Mouse (Mus musculus) MEL (cell line): ENCODE measurements around the gene Arrb2. TPM values are rescaled to one million over a fixed set of nuclear protein-coding genes. Genes with fewer than 3 reads are reported as not detected.

Experiments used
- DNase-seq: peaks from one replicate; pipeline ENCODE4 v3.0.0; 2011; ENCODE audit warnings: low read depth, low spot score
- H3K27ac ChIP-seq: 2 replicates; pipeline ENCODE4 v1.5.1; 2012; ENCODE audit warnings: low read depth, mild to moderate bottlenecking, control low read depth, low read length, moderate library complexity; ENCODE audit not compliant: control insufficient read depth
- H3K27me3 ChIP-seq, 2 experiments: fragments of 150-350 bp in 1 of 2; sonication (generic) in 1 of 2; 2 replicates each; pipeline ENCODE4 v1.6.1; 2012; ENCODE audit warnings: low read length in 2 of 2, mild to moderate bottlenecking in 2 of 2, improper control_type of control experiment in 1 of 2, moderate library complexity in 1 of 2; ENCODE audit not compliant: insufficient read depth in 2 of 2, control insufficient read depth in 1 of 2
- H3K36me3 ChIP-seq, 2 experiments: 2 replicates each; pipeline ENCODE4 v1.6.1; 2012 to 2014; ENCODE audit warnings: low read length in 2 of 2, improper control_type of control experiment in 1 of 2, inconsistent platforms in 1 of 2, mild to moderate bottlenecking in 1 of 2; ENCODE audit not compliant: insufficient read depth in 2 of 2, control insufficient read depth in 1 of 2
- H3K4me1 ChIP-seq, 2 experiments: fragments of 150-350 bp in 1 of 2; sonication (generic) in 1 of 2; 2 replicates each; pipeline ENCODE4 v1.6.1; 2012; ENCODE audit warnings: low read length in 2 of 2, improper control_type of control experiment in 1 of 2, mild to moderate bottlenecking in 1 of 2; ENCODE audit not compliant: insufficient read depth in 2 of 2, control insufficient read depth in 1 of 2
- H3K4me3 ChIP-seq, 2 experiments: fragments of 150-350 bp in 1 of 2; sonication (generic) in 1 of 2; 2 replicates each; pipeline ENCODE4 v1.5.1; 2012; ENCODE audit warnings: low read depth in 2 of 2, low read length in 2 of 2, mild to moderate bottlenecking in 2 of 2, moderate library complexity in 2 of 2, control low read depth in 1 of 2, improper control_type of control experiment in 1 of 2; ENCODE audit not compliant: control insufficient read depth in 1 of 2, insufficient read depth in 1 of 2
- H3K79me2 ChIP-seq: 2 replicates; pipeline ENCODE4 v1.6.1; 2012; ENCODE audit warnings: mild to moderate bottlenecking, low read length, moderate library complexity; ENCODE audit not compliant: control insufficient read depth, poor library complexity, insufficient read depth
- H3K9ac ChIP-seq: 2 replicates; pipeline ENCODE4 v1.6.1; 2012; ENCODE audit warnings: low read depth, mild to moderate bottlenecking, control low read depth, low read length, moderate library complexity; ENCODE audit not compliant: control insufficient read depth, poor library complexity, severe bottlenecking
- H3K9me3 ChIP-seq: fragments of 150-350 bp; sonication (generic); replicated peaks from 2 replicates; pipeline ENCODE4 v1.6.1; 2012; ENCODE audit warnings: mild to moderate bottlenecking, low read length, improper control_type of control experiment, moderate library complexity; ENCODE audit not compliant: insufficient read depth
- BHLHE40 ChIP-seq: IDR thresholded peaks from 2 replicates; pipeline ENCODE4 v1.6.1; 2012; ENCODE audit warnings: low read depth, mild to moderate bottlenecking, inconsistent platforms, low read length, improper control_type of control experiment, borderline replicate concordance
- CHD1 ChIP-seq: IDR thresholded peaks from 2 replicates; pipeline ENCODE4 v1.6.1; 2012; ENCODE audit warnings: low read depth, mild to moderate bottlenecking, inconsistent platforms, low read length, improper control_type of control experiment
- CHD2 ChIP-seq: IDR thresholded peaks from 2 replicates; pipeline ENCODE4 v1.6.1; 2011; ENCODE audit warnings: low read length, improper control_type of control experiment
- CTCF ChIP-seq, 3 experiments: IDR thresholded peaks in 2 of 3; conservative IDR thresholded peaks in 1 of 3; 2 replicates each; pipeline ENCODE4 v1.5.1; 2011 to 2012; ENCODE audit warnings: low read length in 3 of 3, low read depth in 2 of 3, mild to moderate bottlenecking in 2 of 3, improper control_type of control experiment in 1 of 3, inconsistent platforms in 1 of 3, mixed read lengths in 1 of 3, moderate library complexity in 1 of 3; ENCODE audit not compliant: control insufficient read depth in 1 of 3, insufficient read depth in 1 of 3, poor library complexity in 1 of 3, severe bottlenecking in 1 of 3
- E2F4 ChIP-seq: IDR thresholded peaks from 2 replicates; pipeline ENCODE4 v1.6.1; 2011; ENCODE audit warnings: low read depth, low read length, improper control_type of control experiment, borderline replicate concordance
- ELF1 ChIP-seq: IDR thresholded peaks from 2 replicates; pipeline ENCODE4 v1.6.1; 2014; ENCODE audit warnings: low read depth, mild to moderate bottlenecking, inconsistent platforms, low read length, improper control_type of control experiment, moderate library complexity
- EP300 ChIP-seq, 2 experiments: IDR thresholded peaks; 2 replicates each; pipeline ENCODE4 v1.6.1; 2011; ENCODE audit warnings: improper control_type of control experiment in 2 of 2, low read length in 2 of 2, low read depth in 1 of 2, mild to moderate bottlenecking in 1 of 2
- ETS1 ChIP-seq: IDR thresholded peaks from 2 replicates; pipeline ENCODE4 v1.6.1; 2012; ENCODE audit warnings: low read depth, mild to moderate bottlenecking, inconsistent platforms, low read length, improper control_type of control experiment, moderate library complexity
- GATA1 ChIP-seq: IDR thresholded peaks from 2 replicates; pipeline ENCODE4 v1.6.1; 2011; ENCODE audit warnings: low read depth, low read length, improper control_type of control experiment
- HCFC1 ChIP-seq: IDR thresholded peaks from 2 replicates; pipeline ENCODE4 v1.6.1; 2012; ENCODE audit warnings: low read depth, mild to moderate bottlenecking, inconsistent platforms, low read length, improper control_type of control experiment, moderate library complexity
- JUND ChIP-seq: IDR thresholded peaks from 2 replicates; pipeline ENCODE4 v1.6.1; 2011; ENCODE audit warnings: low read depth, mild to moderate bottlenecking, improper control_type of control experiment, low read length
- KAT2A ChIP-seq: conservative IDR thresholded peaks from 2 replicates; pipeline ENCODE4 v1.6.1; 2012; ENCODE audit warnings: low read depth, low read length, improper control_type of control experiment, inconsistent platforms
- MAFK ChIP-seq: IDR thresholded peaks from 2 replicates; pipeline ENCODE4 v1.6.1; 2011; ENCODE audit warnings: low read depth, mild to moderate bottlenecking, low read length, improper control_type of control experiment, borderline replicate concordance
- MEF2A ChIP-seq: IDR thresholded peaks from 2 replicates; pipeline ENCODE4 v1.6.1; 2014; ENCODE audit warnings: low read depth, mild to moderate bottlenecking, inconsistent platforms, low read length, improper control_type of control experiment; ENCODE audit not compliant: poor library complexity, insufficient replicate concordance, severe bottlenecking; ENCODE audit errors: extremely low read depth
- MYB ChIP-seq: IDR thresholded peaks from 2 replicates; pipeline ENCODE4 v1.6.1; 2011; ENCODE audit warnings: mild to moderate bottlenecking, low read depth, low read length, improper control_type of control experiment
- MYC ChIP-seq: IDR thresholded peaks from 2 replicates; pipeline ENCODE4 v1.6.1; 2011; ENCODE audit warnings: low read depth, mild to moderate bottlenecking, low read length, improper control_type of control experiment, moderate library complexity
- NELFE ChIP-seq: IDR thresholded peaks from 2 replicates; pipeline ENCODE4 v1.6.1; 2011; ENCODE audit warnings: low read depth, low read length, improper control_type of control experiment
- POLR2A ChIP-seq, 2 experiments: IDR thresholded peaks; 2 replicates each; pipeline ENCODE4 v1.6.1; 2011 to 2012; ENCODE audit warnings: low read length in 2 of 2, mild to moderate bottlenecking in 2 of 2, control low read depth in 1 of 2, improper control_type of control experiment in 1 of 2, low read depth in 1 of 2, moderate library complexity in 1 of 2; ENCODE audit not compliant: control insufficient read depth in 1 of 2, insufficient read depth in 1 of 2, poor library complexity in 1 of 2
- POLR2AphosphoS2 ChIP-seq: IDR thresholded peaks from 2 replicates; pipeline ENCODE4 v1.6.1; 2011; ENCODE audit warnings: low read length, improper control_type of control experiment
- POLR2AphosphoS5 ChIP-seq: IDR thresholded peaks from 2 replicates; pipeline ENCODE4 v1.6.1; 2012; ENCODE audit warnings: low read depth, borderline replicate concordance, mild to moderate bottlenecking, inconsistent platforms, low read length, moderate library complexity, mixed read lengths
- RCOR1 ChIP-seq: IDR thresholded peaks from 2 replicates; pipeline ENCODE4 v1.6.1; 2012; ENCODE audit warnings: low read depth, mild to moderate bottlenecking, inconsistent platforms, low read length, improper control_type of control experiment
- SIN3A ChIP-seq: IDR thresholded peaks from 2 replicates; pipeline ENCODE4 v1.6.1; 2012; ENCODE audit warnings: low read length, improper control_type of control experiment, inconsistent platforms
- TBP ChIP-seq: IDR thresholded peaks from 2 replicates; pipeline ENCODE4 v1.8.0; 2011; ENCODE audit warnings: low read depth, low read length, improper control_type of control experiment
- UBTF ChIP-seq: IDR thresholded peaks from 2 replicates; pipeline ENCODE4 v1.6.1; 2012; ENCODE audit warnings: low read depth, mild to moderate bottlenecking, inconsistent platforms, low read length, improper control_type of control experiment, moderate library complexity, borderline replicate concordance; ENCODE audit not compliant: insufficient read depth
- USF1 ChIP-seq: IDR thresholded peaks from 2 replicates; pipeline ENCODE4 v1.6.1; 2014; ENCODE audit warnings: low read depth, mild to moderate bottlenecking, inconsistent platforms, low read length, improper control_type of control experiment, moderate library complexity
- USF2 ChIP-seq, 2 experiments: IDR thresholded peaks; 2 replicates each; pipeline ENCODE4 v1.6.1; 2011 to 2012; ENCODE audit warnings: improper control_type of control experiment in 2 of 2, low read length in 2 of 2, borderline replicate concordance in 1 of 2, inconsistent platforms in 1 of 2, low read depth in 1 of 2, mild to moderate bottlenecking in 1 of 2; ENCODE audit not compliant: insufficient read depth in 1 of 2
- ZC3H11A ChIP-seq: IDR thresholded peaks from 2 replicates; pipeline ENCODE4 v1.6.1; 2012; ENCODE audit warnings: low read depth, mild to moderate bottlenecking, inconsistent platforms, low read length, improper control_type of control experiment
- ZKSCAN1 ChIP-seq: IDR thresholded peaks from 2 replicates; pipeline ENCODE4 v1.6.1; 2012; ENCODE audit warnings: low read depth, mild to moderate bottlenecking, inconsistent platforms, low read length, improper control_type of control experiment, moderate library complexity
- ZMIZ1 ChIP-seq: IDR thresholded peaks from 2 replicates; pipeline ENCODE4 v1.6.1; 2012; ENCODE audit warnings: low read depth, mild to moderate bottlenecking, inconsistent platforms, low read length, improper control_type of control experiment, moderate library complexity
- ZNF384 ChIP-seq: IDR thresholded peaks from 2 replicates; pipeline ENCODE4 v1.6.1; 2012; ENCODE audit warnings: low read depth, mild to moderate bottlenecking, inconsistent platforms, low read length, improper control_type of control experiment
- polyA plus RNA-seq, 2 experiments: library from polyadenylated mRNA; stranded (reverse) in 1 of 2; unstranded in 1 of 2; fragments of >175 nt in 1 of 2; fragments of >200 nt in 1 of 2; gene quantifications; 2 replicates each; pipeline versions ENCODE4 v1.2.1 to v1.2.4; 2012; ENCODE audit warnings: low replicate concordance in 2 of 2, low read depth in 1 of 2; ENCODE audit not compliant: insufficient read length in 2 of 2, insufficient read depth in 1 of 2, missing spikeins in 1 of 2
- total RNA-seq: library from RNA; depleted of rRNA; stranded (reverse); fragments of 300-350 nt; gene quantifications from 2 replicates; pipeline ENCODE4 v1.2.3, GENCODE M21; 2012

Gene Arrb2
- total and polyA plus RNA-seq, 3 experiments, result 241 to 272 TPM; not detected in 1

GRCm38 (mm10) chr11:70435476-70435875 lies 3.0 kb downstream of the Arrb2 start:
- no peaks in the 10 kb centered on the region for H3K9me3 ChIP-seq
- H3K9ac ChIP-seq, result peak overlapping the region; percentile 11
- peak overlapping the region; percentile 17; the same call in 1 of the 2 replicates for H3K27ac ChIP-seq
- TF ChIP-seq CTCF (IDR thresholded peaks at IDR 0.05 in 2 of 3, conservative IDR thresholded peaks at IDR 0.05 in 1 of 3; ENCODE audit: control insufficient read depth in 1 of 3, insufficient read depth in 1 of 3, low read depth in 2 of 3, low read length in 3 of 3, poor library complexity in 1 of 3, severe bottlenecking in 1 of 3) (no peak), SIN3A (peak; percentile 28; the same call in 1 of the 2 replicates)
- no peak for DNase-seq
- peaks cover 13 to 59% of the 10 kb centered on the region in 2 experiments for H3K4me1 ChIP-seq
- no peaks in the 10 kb centered on the region for H3K27me3 ChIP-seq
- peaks cover 2 to 48% of the 10 kb centered on the region in 2 experiments; a peak in 3 of 4 replicates for H3K36me3 ChIP-seq
- H3K79me2 ChIP-seq, result peaks cover 31% of the 10 kb centered on the region
- no peak overlapping the region for H3K4me3 ChIP-seq

DNA sequence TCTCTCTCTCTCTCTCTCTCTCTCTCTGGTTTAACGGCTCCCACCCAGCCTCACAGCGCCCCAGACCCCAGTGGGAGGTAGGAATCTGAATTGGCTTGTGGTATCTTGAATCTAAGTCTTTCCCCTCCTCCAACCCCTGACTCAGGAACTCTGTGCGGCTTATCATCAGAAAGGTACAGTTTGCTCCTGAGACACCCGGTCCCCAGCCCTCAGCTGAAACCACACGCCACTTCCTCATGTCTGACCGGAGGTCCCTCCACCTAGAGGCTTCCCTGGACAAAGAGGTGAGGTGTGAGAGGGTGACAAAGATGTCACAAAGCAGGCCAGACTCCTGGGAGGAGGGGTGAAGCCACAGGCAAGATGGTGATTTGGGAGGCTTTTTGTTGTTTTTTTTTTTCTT lies 5.0 kb downstream of the Arrb2 start:
- Histone ChIP-seq H3K4me3 (no peak overlapping the region), H3K27ac (peak overlapping the region; percentile 64), H3K27me3 (no peaks in the 10 kb centered on the region), H3K79me2 (peaks cover 31% of the 10 kb centered on the region), H3K9ac (no peak overlapping the region; the same call in 1 of the 2 replicates), H3K4me1 (peaks cover 13 to 53% of the 10 kb centered on the region in 2 experiments), H3K36me3 (peaks cover 2 to 48% of the 10 kb centered on the region in 2 experiments; a peak in 3 of 4 replicates), H3K9me3 (no peaks in the 10 kb centered on the region)
- DNase-seq, result peak; percentile 68
- TF ChIP-seq MEF2A, result no peak
- TF ChIP-seq ZC3H11A, result no peak
- peak; percentile 58; the same call in 1 of the 2 replicates for TF ChIP-seq ELF1
- TF ChIP-seq EP300 (IDR thresholded peaks at IDR 0.05; ENCODE audit: low read depth in 1 of 2, low read length in 2 of 2), result peak; percentile 80 to 82
- no peak for TF ChIP-seq HCFC1
- TF ChIP-seq USF1, result no peak
- TF ChIP-seq POLR2A (IDR thresholded peaks at IDR 0.05; ENCODE audit: control insufficient read depth in 1 of 2, insufficient read depth in 1 of 2, low read depth in 1 of 2, low read length in 2 of 2, poor library complexity in 1 of 2), result no peak
- peak; percentile 91 for TF ChIP-seq ETS1
- TF ChIP-seq TBP, result no peak
- TF ChIP-seq NELFE, result no peak
- peak; percentile 63; the same call in 1 of the 2 replicates for TF ChIP-seq MAFK
- no peak for TF ChIP-seq USF2 (IDR thresholded peaks at IDR 0.05; ENCODE audit: borderline replicate concordance in 1 of 2, insufficient read depth in 1 of 2, low read depth in 1 of 2, low read length in 2 of 2)
- no peak for TF ChIP-seq POLR2AphosphoS2
- no peak for TF ChIP-seq ZNF384
- TF ChIP-seq POLR2AphosphoS5, result no peak
- no peak; the same call in 1 of the 2 replicates for TF ChIP-seq CHD2
- TF ChIP-seq BHLHE40, result 0 out of 2 replicates have a peak, but pooled peaks have one; percentile 40
- TF ChIP-seq RCOR1, result peak; percentile 90
- no peak for TF ChIP-seq MYC
- TF ChIP-seq KAT2A, result no peak
- TF ChIP-seq CTCF (IDR thresholded peaks at IDR 0.05 in 2 of 3, conservative IDR thresholded peaks at IDR 0.05 in 1 of 3; ENCODE audit: control insufficient read depth in 1 of 3, insufficient read depth in 1 of 3, low read depth in 2 of 3, low read length in 3 of 3, poor library complexity in 1 of 3, severe bottlenecking in 1 of 3), result no peak
- TF ChIP-seq CHD1, result no peak
- no peak for TF ChIP-seq UBTF
- peak; percentile 64 for TF ChIP-seq SIN3A
- peak; percentile 69 for TF ChIP-seq GATA1
- 0 out of 2 replicates have a peak, but pooled peaks have one; percentile 27 for TF ChIP-seq MYB
- no peak for TF ChIP-seq E2F4
- no peak for TF ChIP-seq JUND
- TF ChIP-seq ZKSCAN1, result no peak
- no peak for TF ChIP-seq ZMIZ1
